Mouse (Mus musculus) CD8-positive naive resting alpha-beta T cell, adult 2 months (primary cell): ENCODE measurements around the gene Rhob.

ENCODE experiments used
- DNase-seq, 2 experiments: peaks; one replicate each; pipeline ENCODE4 v3.0.0; 2022; ENCODE audit warnings: low read depth in 2 of 2, low spot score in 2 of 2

The Rhob gene

DNA sequence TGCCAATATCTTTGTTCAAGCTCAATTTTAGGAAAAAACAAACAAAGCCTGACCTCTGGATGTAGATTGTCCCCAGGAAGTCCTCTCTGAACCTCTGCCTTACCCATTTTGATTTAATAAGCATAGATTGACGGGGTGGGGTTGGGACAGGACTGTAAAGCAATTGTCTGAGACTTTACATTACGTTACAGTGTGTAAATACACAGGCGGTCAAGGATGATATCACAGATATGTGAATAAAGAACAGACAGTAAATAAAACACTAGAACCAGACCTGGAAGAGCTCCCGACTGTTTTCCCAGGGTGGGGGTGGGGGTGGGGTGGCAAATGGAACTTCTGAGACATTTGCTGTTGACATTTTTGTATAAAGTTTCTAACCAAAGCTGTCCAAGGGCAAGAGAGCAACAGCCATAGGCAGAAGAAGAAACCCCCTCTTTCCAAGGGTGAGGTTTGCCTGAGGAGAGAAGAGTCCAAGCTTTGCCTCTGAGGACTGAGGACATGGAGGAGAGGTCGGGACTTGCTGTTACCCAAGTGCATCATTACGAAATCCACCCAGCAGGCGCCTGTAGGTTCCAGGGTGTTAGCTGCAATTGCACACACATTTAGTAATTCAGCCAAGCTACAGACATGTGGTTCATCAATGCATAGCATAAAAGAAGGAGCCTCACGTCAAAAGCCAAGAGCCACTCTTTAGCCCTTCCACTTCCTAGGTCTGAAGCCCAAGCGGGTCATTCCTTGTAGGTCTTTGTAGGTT lies 7.3 kb upstream of the Rhob start:
- no peak for DNase-seq

DNA sequence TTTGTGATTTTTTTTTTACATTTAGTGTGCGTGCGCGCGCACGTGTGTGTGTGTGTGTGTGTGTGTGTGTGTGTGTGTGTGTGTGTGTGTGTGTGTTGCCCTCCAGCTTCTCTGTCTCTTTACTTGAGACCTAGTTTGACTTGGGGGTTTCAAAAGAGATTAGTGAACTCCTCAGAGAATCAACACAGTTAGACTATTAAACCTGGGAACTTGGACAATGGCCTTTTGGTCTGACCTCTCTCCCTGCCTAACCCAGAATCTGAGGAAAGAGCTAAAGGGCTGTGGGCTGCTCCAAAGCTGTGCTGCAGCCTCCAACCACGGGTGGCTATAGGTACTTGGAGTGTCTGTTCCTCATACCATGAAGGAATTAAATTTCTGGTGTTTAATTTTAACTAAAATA lies 4.3 kb upstream of the Rhob start:
- DNase-seq = no peak

DNA sequence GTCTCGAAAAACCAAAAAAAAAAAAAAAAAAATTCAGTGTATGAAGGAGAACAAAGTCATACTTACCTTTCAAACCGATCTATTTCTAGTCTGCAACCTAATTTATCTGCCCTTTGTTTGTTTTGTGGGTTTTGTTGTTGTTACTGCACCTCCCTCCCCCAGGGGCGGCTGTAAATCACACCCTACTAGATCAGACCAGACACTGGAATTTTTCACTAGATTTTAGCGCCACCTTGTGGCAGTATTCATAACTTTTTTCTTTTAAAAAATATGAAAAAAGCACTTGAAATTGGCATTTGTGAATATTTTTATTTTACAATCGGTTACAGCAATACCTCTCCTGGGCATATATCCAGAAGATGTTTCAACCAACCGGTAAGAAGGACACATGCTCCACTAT lies 2.7 kb upstream of the Rhob start:
- DNase-seq = peak; percentile 27 to 61

DNA sequence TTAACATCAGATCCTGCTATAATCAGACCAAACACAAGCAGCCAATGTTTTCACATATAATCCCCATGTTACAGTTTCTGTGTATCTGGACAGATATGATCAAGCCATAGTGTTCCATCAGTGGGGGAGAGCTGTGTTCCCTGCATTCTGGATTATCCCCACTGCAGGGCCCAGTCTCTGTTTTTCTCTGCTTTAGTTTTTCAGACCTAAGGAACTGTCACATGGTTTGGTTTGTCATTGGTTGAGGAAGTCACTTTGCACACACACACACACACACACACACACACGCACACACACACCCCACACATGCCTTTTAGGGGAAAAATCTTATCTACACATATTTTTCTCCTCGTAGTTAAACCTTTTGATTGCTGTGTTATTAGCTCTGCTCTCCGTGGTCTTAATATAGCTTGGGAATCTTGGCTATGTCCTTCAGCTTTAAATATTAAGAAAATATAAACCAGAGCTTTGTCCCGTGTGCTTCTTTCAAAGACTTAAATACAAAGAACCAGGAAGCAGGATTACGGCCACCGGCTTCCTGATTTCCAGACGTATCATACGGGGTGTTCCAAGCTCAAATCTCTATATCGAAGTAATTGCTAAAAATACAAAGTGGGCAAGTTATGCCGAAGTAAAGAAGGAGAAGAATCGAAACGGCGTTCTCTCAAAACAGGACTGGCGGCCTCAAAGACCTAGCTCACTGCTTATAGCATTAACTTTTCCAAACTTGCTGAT lies 1.9 kb upstream of the Rhob start:
- DNase-seq = no peak

DNA sequence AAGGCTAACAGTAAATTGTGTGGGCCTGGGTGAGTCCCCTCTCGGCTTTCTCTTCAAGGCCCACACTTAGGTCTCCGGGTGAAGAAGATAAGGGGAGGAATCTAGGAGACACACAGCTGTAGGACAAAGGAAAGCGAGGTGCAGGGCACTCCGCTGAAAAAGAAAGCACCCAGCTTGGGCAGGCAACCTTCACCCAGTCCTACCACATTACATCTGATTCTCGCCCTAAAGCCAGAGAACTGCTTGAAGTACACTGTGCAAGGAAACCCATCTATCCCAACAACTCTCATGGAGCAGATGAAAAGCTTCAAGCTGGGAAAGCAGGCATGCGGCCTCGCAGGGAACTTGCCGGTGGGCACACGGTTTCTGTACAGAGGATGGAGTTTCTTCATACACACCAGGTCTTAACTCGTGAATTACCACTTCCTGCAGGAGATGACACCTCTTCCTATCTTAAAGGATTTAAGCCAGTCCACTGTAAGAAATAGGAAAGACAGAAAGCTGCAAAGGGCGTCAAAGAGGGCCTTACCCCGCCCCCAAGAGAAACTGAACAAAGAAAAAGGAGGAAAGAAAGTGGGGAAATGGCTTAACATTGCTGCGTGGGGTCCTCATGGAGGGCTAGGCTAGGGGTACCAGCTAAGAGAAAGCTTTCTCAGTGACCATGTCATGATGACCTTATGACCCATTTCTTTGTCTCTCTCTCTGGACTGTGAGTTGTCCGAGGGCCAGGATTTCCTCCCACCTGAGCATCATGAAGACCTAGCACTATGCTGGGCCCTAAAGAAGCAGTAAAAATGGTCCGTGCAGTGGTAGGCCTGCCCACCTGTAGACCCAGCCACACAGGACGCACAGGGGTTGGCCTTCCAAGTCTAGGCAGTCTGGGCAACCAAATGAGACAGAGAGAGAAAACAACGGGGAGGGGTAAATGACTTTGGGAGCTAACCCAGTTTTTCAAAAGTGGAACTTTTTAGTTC lies 1.1 kb upstream of the Rhob start:
- no peak for DNase-seq

DNA sequence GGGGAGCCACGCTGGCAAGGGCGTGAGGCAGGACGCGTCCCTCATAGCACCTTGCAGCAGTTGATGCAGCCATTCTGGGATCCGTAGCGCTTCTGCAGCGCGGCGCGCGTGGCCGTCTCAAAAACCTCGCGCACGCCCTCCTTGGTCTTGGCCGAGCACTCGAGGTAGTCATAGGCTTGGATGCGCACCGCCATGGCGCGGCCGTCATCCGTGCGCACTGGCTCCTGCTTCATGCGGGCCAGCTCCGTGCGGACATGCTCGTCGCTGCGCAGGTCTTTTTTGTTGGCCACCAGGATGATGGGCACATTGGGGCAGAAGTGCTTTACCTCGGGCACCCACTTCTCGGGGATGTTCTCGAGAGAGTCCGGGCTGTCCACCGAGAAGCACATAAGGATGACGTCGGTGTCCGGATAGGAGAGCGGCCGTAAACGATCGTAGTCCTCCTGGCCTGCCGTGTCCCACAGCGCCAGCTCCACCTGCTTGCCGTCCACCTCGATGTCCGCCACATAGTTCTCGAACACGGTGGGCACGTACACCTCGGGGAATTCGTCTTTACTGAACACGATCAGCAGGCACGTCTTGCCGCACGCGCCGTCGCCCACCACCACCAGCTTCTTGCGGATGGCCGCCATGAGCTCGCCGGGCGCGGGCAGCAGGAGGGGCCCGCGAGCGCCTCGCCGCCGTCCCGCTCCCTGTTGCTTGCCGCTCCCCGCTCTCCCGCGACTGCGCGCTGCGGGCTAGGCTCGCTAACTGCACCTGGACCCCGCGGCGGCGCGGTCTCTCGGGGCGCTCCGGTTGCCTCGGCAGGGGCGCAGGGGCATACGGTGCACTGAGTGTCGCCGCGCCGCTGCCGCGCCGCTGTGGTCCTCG lies 573 bp downstream of the Rhob start:
- peak; percentile 5 to 27 for DNase-seq

DNA sequence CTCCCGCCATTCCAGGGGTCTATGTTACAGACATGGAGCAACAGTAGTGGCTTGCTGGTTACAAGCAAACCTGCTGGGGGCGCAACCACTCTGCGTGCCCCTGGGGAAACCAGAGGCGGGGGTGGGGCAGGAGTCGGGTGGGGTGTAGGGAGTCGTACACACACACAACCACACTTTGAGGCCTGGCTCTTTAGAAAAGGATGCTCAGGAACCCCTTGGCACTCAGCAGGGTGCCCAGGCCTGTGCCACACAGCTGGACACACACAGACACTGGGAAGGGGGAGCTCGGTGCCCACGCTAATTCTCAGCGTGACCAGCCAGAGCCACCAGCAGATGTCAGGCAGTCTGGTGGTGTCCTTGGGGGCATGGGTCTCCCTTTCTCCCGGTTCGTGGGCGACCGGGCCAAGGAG lies 1.2 kb downstream of the Rhob start:
- DNase-seq = no peak

DNA sequence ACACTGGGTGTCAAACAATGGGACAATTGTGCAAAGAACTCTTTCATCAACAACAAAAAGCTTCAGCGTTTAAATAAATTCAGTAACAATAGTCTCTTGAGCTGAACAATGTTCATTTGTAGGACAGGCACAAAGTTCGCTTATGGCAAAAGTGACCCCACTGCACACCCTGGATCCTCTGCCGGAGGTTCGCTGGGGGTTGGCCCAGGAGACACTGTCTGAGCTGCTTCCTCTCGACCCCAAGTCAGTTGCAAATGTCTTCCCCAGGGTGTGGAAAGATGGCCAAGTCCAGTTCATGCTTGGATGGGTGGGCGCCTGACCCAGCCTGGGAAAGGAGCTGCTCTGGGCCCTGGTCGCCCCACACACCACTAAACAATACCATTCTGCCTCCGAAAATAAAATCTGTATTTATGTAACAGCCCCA lies 1.6 kb downstream of the Rhob start:
- no peak for DNase-seq

DNA sequence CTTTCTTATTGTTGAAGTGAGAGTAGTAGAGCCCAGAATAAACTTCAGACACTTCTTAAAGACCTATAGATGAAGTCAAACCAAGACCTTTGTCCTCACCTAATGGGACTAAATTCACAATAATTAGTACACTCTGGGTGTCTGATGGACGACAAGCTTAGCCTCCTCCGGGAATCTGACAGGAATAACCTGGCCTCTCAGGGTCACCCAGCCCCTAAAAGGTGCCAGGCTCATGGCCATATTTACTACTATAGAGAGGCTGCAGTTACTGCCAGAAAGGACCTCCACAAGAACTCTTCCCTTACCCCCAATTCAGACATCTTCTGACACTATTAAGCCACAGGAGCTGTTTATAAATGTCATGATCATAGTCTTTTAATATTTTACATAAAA lies 2.5 kb downstream of the Rhob start:
- DNase-seq = no peak

DNA sequence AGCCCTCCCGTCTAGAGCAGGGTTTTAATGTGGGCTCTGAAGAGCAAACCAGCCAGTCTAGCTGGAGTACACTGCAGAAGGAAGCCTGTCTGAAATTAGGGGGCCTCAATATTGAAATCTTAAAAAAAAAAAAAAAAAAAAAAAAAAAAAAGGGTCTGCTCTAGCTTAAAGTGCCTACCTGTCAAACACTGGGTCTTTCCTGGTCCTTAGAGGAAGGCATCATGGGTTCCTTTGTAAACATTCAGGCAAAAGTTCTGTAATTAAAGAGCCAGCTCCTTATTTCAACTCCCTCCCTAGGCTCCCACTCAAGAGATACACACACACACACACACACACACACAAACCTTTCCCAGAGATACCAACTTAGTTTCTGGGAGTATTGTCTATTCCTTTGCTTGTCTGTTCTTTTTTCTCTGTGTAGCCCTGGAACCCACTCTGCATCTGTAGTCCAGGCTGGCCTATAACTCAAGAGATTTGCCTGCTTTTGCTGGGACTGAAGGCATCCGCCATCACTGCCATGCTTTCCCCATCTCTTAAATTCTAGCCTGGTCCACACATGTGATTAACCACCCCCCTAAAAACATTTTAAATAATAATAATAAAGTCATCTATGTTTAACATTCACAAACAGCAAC lies 3.0 kb downstream of the Rhob start:
- DNase-seq = no peak

DNA sequence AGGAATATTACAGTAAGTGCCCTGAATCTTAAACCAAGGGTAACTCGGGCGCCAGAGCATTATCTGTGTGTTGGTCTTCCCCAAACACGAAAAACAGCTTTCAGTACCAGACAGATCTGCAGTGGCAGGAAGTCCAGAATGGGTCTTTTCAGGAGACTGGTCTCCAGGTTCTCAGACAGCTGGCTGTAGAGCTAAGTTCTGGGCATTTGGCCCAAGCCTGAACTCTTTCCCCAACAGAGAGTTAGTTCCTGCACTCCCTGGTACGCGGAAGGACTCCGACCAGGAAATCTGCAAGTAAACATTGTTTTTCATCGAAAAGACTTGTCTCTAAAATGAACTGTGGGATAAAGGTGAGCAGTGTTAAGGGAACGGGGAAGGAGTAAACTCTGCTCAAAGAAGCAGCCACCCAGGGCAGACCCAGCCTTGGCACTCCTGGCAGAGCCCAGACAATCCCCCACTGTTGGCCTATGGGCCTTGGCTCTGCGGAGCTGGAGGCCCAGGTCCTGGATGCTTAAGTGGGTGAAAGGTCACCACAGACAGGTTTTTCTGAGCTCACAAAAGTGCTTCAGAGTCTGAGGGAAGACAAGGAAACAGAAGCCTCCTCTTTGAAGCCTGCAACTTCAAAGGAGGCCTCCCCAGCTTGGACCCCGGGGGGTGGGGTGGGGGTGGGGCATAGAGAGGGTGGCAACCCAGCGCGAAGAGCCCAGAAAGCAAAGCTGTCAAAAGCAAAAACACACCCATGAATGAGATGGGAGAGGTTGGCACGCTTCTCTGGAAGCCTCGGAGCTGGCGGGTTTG lies 3.7 kb downstream of the Rhob start:
- DNase-seq = peak in 1 of 2 experiments; percentile 14

DNA sequence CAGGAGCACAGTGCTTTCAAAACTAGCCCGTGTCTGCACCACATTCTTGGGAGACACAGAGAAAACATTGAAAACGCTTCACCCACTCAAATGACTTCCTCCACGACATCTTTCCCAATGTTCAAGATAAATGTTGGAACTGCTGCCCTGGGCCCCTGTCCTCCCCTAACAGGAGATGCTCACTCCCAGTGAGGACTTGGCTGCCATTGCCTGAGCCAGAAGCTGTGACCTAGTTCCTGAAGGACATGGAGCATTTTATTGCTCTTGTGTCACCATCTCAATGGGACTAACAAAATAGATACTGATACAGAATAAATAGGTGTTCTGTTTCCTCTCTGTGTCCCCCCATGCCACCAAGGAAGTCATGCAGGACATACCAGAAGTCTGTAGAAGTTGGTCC lies 5.1 kb downstream of the Rhob start:
- no peak for DNase-seq

DNA sequence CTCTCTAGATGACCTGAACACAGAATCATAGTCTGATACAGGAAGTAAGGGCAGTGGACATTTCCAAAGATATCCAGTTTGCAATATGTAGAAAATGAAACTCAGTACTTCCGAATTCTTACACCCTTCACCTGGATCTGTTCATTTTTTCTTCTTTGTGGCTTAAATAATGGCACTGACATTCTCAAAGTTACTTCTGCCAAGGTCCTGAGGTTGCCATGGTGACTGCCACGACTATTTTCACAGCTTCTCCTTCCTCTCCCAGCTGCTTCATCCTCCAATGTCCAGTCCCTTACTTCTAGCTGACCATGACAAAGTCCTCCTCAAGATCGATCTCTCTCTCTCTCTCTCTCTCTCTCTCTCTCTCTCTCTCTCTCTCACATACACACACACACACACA lies 6.4 kb downstream of the Rhob start:
- no peak for DNase-seq

DNA sequence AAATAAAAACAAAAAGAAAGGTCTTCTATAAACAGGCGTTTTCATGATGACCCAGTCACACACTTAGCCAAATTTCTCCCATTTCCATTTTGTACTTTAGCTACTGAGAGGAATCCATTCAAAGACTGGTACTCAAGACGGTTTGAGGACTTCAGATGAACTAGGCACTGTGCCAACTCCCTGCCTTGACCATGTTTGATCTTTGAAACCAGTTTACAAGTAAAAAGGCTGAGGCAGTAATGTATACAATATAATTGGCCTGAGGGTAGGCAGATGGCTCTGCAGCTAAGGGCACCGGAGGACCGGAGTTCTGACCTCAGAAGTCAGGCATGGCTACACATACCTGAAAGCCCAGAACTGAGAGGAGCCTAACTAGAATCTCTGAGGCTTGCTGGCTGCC lies 10.7 kb downstream of the Rhob start:
- no peak for DNase-seq

DNA sequence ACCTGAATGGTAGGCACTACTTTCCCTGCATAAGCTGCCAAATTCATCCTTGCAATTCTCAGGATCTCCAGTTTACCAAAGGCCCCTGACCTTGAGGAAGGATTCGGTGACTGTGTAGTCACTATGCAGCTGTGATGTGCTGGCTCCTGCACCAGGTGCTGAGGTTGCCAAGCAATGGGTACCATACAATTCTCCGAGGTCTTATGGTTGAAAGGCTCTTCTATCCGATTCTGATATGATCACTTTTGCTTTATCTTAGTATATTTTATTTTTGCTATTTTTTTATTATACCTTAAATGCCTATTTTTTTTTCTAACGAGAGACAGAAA lies 11.2 kb downstream of the Rhob start:
- DNase-seq = no peak

DNA sequence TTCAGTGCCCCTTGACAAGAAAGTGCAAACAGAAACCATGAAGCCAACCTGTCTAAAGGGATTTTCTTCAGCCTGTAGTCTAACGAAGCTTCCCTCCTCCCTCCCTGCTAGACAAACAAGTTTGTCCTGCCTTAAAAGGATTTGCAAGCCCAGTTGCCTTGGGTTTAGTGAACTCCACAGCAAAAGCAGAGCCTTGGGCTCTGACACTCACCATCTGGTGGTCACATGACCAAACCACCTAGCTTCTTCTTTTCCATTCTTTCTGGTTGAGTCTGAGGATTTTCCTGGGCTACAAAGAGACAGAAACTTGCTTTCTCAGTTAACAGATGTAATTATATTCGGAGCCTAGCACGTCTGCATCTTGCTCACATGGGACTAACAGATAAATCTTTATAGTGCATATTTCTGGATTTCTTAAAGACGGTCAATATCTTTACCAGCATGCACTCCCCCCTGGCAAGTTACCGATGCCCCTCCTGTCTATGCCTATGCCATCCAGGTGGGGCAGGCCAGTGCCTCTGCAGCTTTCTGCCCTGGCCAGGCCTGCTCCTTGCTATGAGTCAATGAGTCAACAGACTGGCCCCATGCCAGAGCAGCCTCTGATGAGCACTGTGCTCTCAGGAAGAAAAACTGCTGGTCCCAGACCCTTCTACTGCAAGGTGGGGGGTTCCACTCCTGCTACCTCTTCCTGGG lies 11.7 kb downstream of the Rhob start:
- no peak for DNase-seq

DNA sequence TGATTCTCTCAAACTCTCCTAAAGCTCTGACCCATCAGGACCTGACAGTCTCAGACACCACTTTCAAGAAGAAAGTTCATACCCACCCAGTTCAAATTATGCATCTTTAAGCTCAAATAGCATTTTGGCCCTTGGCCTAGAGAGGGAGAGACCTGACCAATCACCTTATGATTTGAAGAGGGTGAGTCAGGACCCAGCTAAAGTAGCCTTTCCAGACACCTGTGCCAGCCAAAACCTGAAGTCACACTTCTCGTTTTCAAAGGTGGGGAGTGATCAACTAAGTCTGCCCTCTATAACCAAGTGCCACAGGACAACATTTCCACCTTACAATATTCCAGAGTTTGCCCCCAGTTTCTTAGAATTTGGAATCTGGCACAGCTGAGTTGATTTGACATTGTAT lies 12.5 kb downstream of the Rhob start:
- DNase-seq = no peak

DNA sequence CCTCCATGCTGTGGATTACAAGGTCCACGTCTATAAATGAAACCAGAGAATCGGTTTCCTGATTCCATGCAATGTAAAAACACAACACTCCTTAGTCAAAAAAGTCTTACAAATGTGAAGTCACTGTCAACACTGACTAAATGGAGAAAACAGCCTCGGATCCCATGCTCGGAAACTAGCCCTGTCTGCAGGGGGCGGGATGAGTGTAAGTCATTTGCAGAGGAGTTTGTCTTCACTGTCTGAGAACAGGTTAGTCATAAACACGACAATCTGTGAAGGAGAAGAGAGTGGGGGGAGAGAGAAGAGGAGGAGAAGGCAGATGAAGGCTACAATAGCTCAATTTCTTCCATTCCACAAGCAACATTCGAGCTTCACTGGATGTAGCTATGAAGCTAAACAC lies 14.6 kb downstream of the Rhob start:
- no peak for DNase-seq

DNA sequence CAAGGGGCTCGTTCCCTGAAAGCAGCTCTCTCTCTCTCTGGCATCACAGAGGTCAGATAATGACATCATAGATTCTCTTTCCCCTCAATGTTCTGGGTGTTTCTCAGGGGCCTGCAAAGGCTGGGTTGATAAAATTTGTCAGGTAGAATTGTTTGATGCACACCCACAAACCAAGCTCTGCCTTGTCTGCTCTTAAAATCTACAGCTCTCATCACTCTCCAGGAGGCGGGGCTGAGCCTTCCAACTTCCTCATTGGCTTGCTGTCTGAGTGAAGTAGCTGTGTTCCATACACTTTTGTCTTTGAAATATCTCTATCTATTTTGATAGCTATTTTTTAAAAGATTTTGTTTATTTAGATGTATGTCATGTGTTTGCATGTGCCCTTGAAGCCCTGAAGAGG lies 17.6 kb downstream of the Rhob start:
- no peak for DNase-seq
